Mouse (Mus musculus) lung, postnatal 0 days (tissue): ENCODE measurements around the gene Adgre5.

Experiments used
- CTCF ChIP-seq: IDR thresholded peaks from 2 replicates; pipeline ENCODE4 v1.5.1; 2016; ENCODE audit warnings: antibody characterized with exemption, mild to moderate bottlenecking
- EP300 ChIP-seq: IDR thresholded peaks from 2 replicates; pipeline ENCODE4 v1.6.1; 2016; ENCODE audit warnings: antibody characterized with exemption, mild to moderate bottlenecking, control low read depth

DNA sequence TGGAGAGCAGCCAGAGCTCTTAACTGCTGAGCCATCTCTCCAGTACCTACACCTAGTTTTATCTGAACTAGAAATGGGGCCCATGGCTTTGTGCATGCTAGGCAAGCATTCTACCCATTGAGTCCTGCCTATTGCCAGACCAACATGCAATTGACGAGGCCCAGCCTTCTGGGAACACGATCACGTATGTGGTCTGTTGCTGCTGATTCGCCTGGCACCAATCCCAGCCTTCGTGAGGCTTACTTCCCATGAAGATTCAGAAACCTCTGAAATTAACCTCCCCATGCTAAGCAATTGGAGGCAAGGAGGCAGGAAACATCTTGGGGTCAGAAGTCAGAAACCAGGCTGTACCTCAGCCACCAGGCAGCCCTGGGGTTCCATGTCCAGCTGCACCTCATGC, 60.5 kb downstream of the Adgre5 start:
- TF ChIP-seq CTCF (no peak), EP300 (no peak)
